Mouse (Mus musculus) gastrocnemius, adult 8-10 months (tissue): ENCODE results near the gene Tbxa2r. TPM values are rescaled to one million over a fixed set of nuclear protein-coding genes. Genes with fewer than 3 reads are reported as not detected.

Experiments used
- DNase-seq, 2 experiments: peaks; one replicate each; pipeline ENCODE4 v3.0.0; 2022; ENCODE audit warnings: low spot score in 2 of 2
- total RNA-seq, 4 experiments: library from RNA; stranded (reverse); gene quantifications; 2 replicates each; pipeline ENCODE4 v1.2.4; 2022

The Tbxa2r gene
- total RNA-seq, 4 experiments from 2014 or later = 0.12 to 0.36 (median 0.19) TPM

GRCm38 (mm10) chr10:81344421-81345161 is 16.1 kb downstream of the Tbxa2r start:
- no peak for DNase-seq

GRCm38 (mm10) chr10:81345162-81345534 is 16.6 kb downstream of the Tbxa2r start:
- no peak for DNase-seq

- DNase-seq = no peak
These were observed 18.0 kb downstream of the Tbxa2r start for GRCm38 (mm10) chr10:81346453-81347067.

GRCm38 (mm10) chr10:81349146-81349545 is 20.6 kb downstream of the Tbxa2r start:
- DNase-seq = no peak

GRCm38 (mm10) chr10:81349961-81350350 is 21.4 kb downstream of the Tbxa2r start:
- DNase-seq = no peak

GRCm38 (mm10) chr10:81350351-81351063 is 22.0 kb downstream of the Tbxa2r start, which contains the start of gene Hmg20b:
Gene Hmg20b, minus strand, starts transcription at chr10:81350480.
- DNase-seq = peak; percentile 99

- no peak for DNase-seq
These were observed 23.3 kb downstream of the Tbxa2r start for GRCm38 (mm10) chr10:81351678-81352291.

- no peak for DNase-seq
These were observed 26.4 kb downstream of the Tbxa2r start for GRCm38 (mm10) chr10:81354738-81355477.

- no peak for DNase-seq
These were observed 27.0 kb downstream of the Tbxa2r start for GRCm38 (mm10) chr10:81355533-81355932.

GRCm38 (mm10) chr10:81356352-81356990 is 27.9 kb downstream of the Tbxa2r start:
- DNase-seq = no peak

- DNase-seq = peak; percentile 76 to 88
These were observed 28.7 kb downstream of the Tbxa2r start, which contains the start of gene Mfsd12 for GRCm38 (mm10) chr10:81356991-81357844. Gene Mfsd12, plus strand, starts transcription at chr10:81357491.

GRCm38 (mm10) chr10:81358209-81358608 is 29.7 kb downstream of the Tbxa2r start:
- no peak for DNase-seq

GRCm38 (mm10) chr10:81358841-81359240 is 30.3 kb downstream of the Tbxa2r start:
- no peak for DNase-seq

- DNase-seq = no peak
These were observed 32.2 kb downstream of the Tbxa2r start for GRCm38 (mm10) chr10:81360721-81361120.

- DNase-seq = no peak
These were observed 33.9 kb downstream of the Tbxa2r start for GRCm38 (mm10) chr10:81362336-81362949.

- DNase-seq = no peak
These were observed 35.2 kb downstream of the Tbxa2r start for GRCm38 (mm10) chr10:81363436-81364346.

GRCm38 (mm10) chr10:81364666-81365065 is 36.1 kb downstream of the Tbxa2r start:
- no peak for DNase-seq

GRCm38 (mm10) chr10:81365073-81365472 is 36.5 kb downstream of the Tbxa2r start:
- no peak for DNase-seq
